Mouse (Mus musculus): Measurements from ENCODE around the gene Lrrc26. TPM values are rescaled to one million over a fixed set of nuclear protein-coding genes. Genes with fewer than 3 reads are reported as not detected.
A peak's percentile ranks its signal among the peaks of the same experiment; 100 is the strongest.

Lrrc26 gene
- total and polyA plus RNA-seq, 2 experiments = 0.07 TPM; not detected in 1

- peaks cover 17% of the 10 kb centered on the region for H3K4me1 ChIP-seq (ENCODE audit: control insufficient read depth, insufficient read depth, low read length)
- H3K36me3 ChIP-seq (ENCODE audit: control insufficient read depth, insufficient read depth, low read length) = no peaks in the 10 kb centered on the region
- WGBS = 85% methylated on average over 5 of the region's 5 CpGs
- H3K4me3 ChIP-seq (ENCODE audit: insufficient read depth, low read depth, low read length) = no peak overlapping the region
- no peak for TF ChIP-seq POLR2A (IDR thresholded peaks at IDR 0.05; ENCODE audit: extremely low read depth, insufficient read depth, low read length)
- TF ChIP-seq CTCF (IDR thresholded peaks at IDR 0.05; ENCODE audit: low read depth, low read length) = no peak
- no peak for DNase-seq (ENCODE audit: extremely low read depth, low read depth, low spot score)
- no peaks in the 10 kb centered on the region for H3K27me3 ChIP-seq (ENCODE audit: control insufficient read depth, insufficient read depth, low read length)
- peaks cover 9% of the 10 kb centered on the region; the same call in 1 of the 2 replicates for H3K79me2 ChIP-seq (ENCODE audit: control insufficient read depth, insufficient read depth, low read length)
- no peak overlapping the region for H3K27ac ChIP-seq (replicated peaks; ENCODE audit: insufficient read depth, low read depth, low read length)
- H3K9ac ChIP-seq (ENCODE audit: low read depth, low read length) = no peak overlapping the region
These were observed 25.4 kb upstream of the Lrrc26 start for GRCm38 (mm10) chr2:25264286-25264660.

GRCm38 (mm10) chr2:25264851-25265250, 24.9 kb upstream of the Lrrc26 start:
- peaks cover 17% of the 10 kb centered on the region for H3K4me1 ChIP-seq (ENCODE audit: control insufficient read depth, insufficient read depth, low read length)
- no peaks in the 10 kb centered on the region for H3K36me3 ChIP-seq (ENCODE audit: control insufficient read depth, insufficient read depth, low read length)
- peaks cover 9% of the 10 kb centered on the region; the same call in 1 of the 2 replicates for H3K79me2 ChIP-seq (ENCODE audit: control insufficient read depth, insufficient read depth, low read length)
- H3K27ac ChIP-seq (replicated peaks; ENCODE audit: insufficient read depth, low read depth, low read length) = no peak overlapping the region
- no peaks in the 10 kb centered on the region for H3K27me3 ChIP-seq (ENCODE audit: control insufficient read depth, insufficient read depth, low read length)
- no peak overlapping the region for H3K4me3 ChIP-seq (ENCODE audit: insufficient read depth, low read depth, low read length)
- TF ChIP-seq CTCF (IDR thresholded peaks at IDR 0.05; ENCODE audit: low read depth, low read length) (no peak), POLR2A (IDR thresholded peaks at IDR 0.05; ENCODE audit: extremely low read depth, insufficient read depth, low read length) (no peak)
- H3K9ac ChIP-seq (ENCODE audit: low read depth, low read length) = no peak overlapping the region
- WGBS = 66% methylated on average over 3 of the region's 3 CpGs
- peak; percentile 18 for DNase-seq (ENCODE audit: extremely low read depth, low read depth, low spot score)

GRCm38 (mm10) chr2:25265897-25266656, 23.6 kb upstream of the Lrrc26 start:
- TF ChIP-seq POLR2A (IDR thresholded peaks at IDR 0.05; ENCODE audit: extremely low read depth, insufficient read depth, low read length) (no peak), CTCF (IDR thresholded peaks at IDR 0.05; ENCODE audit: low read depth, low read length) (no peak)
- WGBS = 39% methylated on average over 6 of the region's 6 CpGs
- peaks cover 9% of the 10 kb centered on the region; the same call in 1 of the 2 replicates for H3K79me2 ChIP-seq (ENCODE audit: control insufficient read depth, insufficient read depth, low read length)
- H3K36me3 ChIP-seq (ENCODE audit: control insufficient read depth, insufficient read depth, low read length) = no peaks in the 10 kb centered on the region
- H3K27me3 ChIP-seq (ENCODE audit: control insufficient read depth, insufficient read depth, low read length) = no peaks in the 10 kb centered on the region
- no peak overlapping the region for H3K27ac ChIP-seq (replicated peaks; ENCODE audit: insufficient read depth, low read depth, low read length)
- H3K4me3 ChIP-seq (ENCODE audit: insufficient read depth, low read depth, low read length) = no peak overlapping the region
- H3K4me1 ChIP-seq (ENCODE audit: control insufficient read depth, insufficient read depth, low read length) = peaks cover 18% of the 10 kb centered on the region
- no peak overlapping the region for H3K9ac ChIP-seq (ENCODE audit: low read depth, low read length)
- DNase-seq (ENCODE audit: extremely low read depth, low read depth, low spot score) = peak; percentile 34

GRCm38 (mm10) chr2:25266720-25267119, 23.0 kb upstream of the Lrrc26 start:
- no peak overlapping the region for H3K27ac ChIP-seq (replicated peaks; ENCODE audit: insufficient read depth, low read depth, low read length)
- no peak overlapping the region for H3K9ac ChIP-seq (ENCODE audit: low read depth, low read length)
- no peak overlapping the region for H3K4me3 ChIP-seq (ENCODE audit: insufficient read depth, low read depth, low read length)
- no peaks in the 10 kb centered on the region for H3K27me3 ChIP-seq (ENCODE audit: control insufficient read depth, insufficient read depth, low read length)
- peaks cover 9% of the 10 kb centered on the region; the same call in 1 of the 2 replicates for H3K79me2 ChIP-seq (ENCODE audit: control insufficient read depth, insufficient read depth, low read length)
- DNase-seq (ENCODE audit: extremely low read depth, low read depth, low spot score) = peak; percentile 36
- WGBS = 5% methylated on average over 2 of the region's 2 CpGs
- peaks cover 23% of the 10 kb centered on the region for H3K4me1 ChIP-seq (ENCODE audit: control insufficient read depth, insufficient read depth, low read length)
- no peaks in the 10 kb centered on the region for H3K36me3 ChIP-seq (ENCODE audit: control insufficient read depth, insufficient read depth, low read length)
- TF ChIP-seq CTCF (IDR thresholded peaks at IDR 0.05; ENCODE audit: low read depth, low read length) (no peak), POLR2A (IDR thresholded peaks at IDR 0.05; ENCODE audit: extremely low read depth, insufficient read depth, low read length) (no peak)

- no peak for DNase-seq (ENCODE audit: extremely low read depth, low read depth, low spot score)
- Histone ChIP-seq H3K79me2 (ENCODE audit: control insufficient read depth, insufficient read depth, low read length) (peaks cover 9% of the 10 kb centered on the region; the same call in 1 of the 2 replicates), H3K27me3 (ENCODE audit: control insufficient read depth, insufficient read depth, low read length) (no peaks in the 10 kb centered on the region), H3K9ac (ENCODE audit: low read depth, low read length) (no peak overlapping the region), H3K4me3 (ENCODE audit: insufficient read depth, low read depth, low read length) (no peak overlapping the region), H3K27ac (replicated peaks; ENCODE audit: insufficient read depth, low read depth, low read length) (no peak overlapping the region), H3K36me3 (ENCODE audit: control insufficient read depth, insufficient read depth, low read length) (no peaks in the 10 kb centered on the region), H3K4me1 (ENCODE audit: control insufficient read depth, insufficient read depth, low read length) (peaks cover 23% of the 10 kb centered on the region)
- TF ChIP-seq CTCF (IDR thresholded peaks at IDR 0.05; ENCODE audit: low read depth, low read length) (no peak), POLR2A (IDR thresholded peaks at IDR 0.05; ENCODE audit: extremely low read depth, insufficient read depth, low read length) (no peak)
These were observed 22.5 kb upstream of the Lrrc26 start for GRCm38 (mm10) chr2:25267241-25267640.

GRCm38 (mm10) chr2:25267746-25268309, 21.9 kb upstream of the Lrrc26 start:
- Histone ChIP-seq H3K4me3 (ENCODE audit: insufficient read depth, low read depth, low read length) (no peak overlapping the region), H3K27me3 (ENCODE audit: control insufficient read depth, insufficient read depth, low read length) (no peaks in the 10 kb centered on the region), H3K36me3 (ENCODE audit: control insufficient read depth, insufficient read depth, low read length) (no peaks in the 10 kb centered on the region), H3K9ac (ENCODE audit: low read depth, low read length) (no peak overlapping the region), H3K79me2 (ENCODE audit: control insufficient read depth, insufficient read depth, low read length) (peaks cover 14% of the 10 kb centered on the region; the same call in 1 of the 2 replicates), H3K4me1 (ENCODE audit: control insufficient read depth, insufficient read depth, low read length) (peaks cover 25% of the 10 kb centered on the region), H3K27ac (replicated peaks; ENCODE audit: insufficient read depth, low read depth, low read length) (no peak overlapping the region)
- TF ChIP-seq CTCF (IDR thresholded peaks at IDR 0.05; ENCODE audit: low read depth, low read length) (no peak), POLR2A (IDR thresholded peaks at IDR 0.05; ENCODE audit: extremely low read depth, insufficient read depth, low read length) (no peak)
- WGBS = 83% methylated on average over 4 of the region's 4 CpGs
- DNase-seq (ENCODE audit: extremely low read depth, low read depth, low spot score) = no peak
